Mouse (Mus musculus) embryonic fibroblast, embryonic 13.5 days (primary cell): ENCODE results near the gene Snx33.

Experiments
- CTCF ChIP-seq: IDR thresholded peaks from 2 replicates; pipeline ENCODE4 v1.5.1; 2011; ENCODE audit warnings: mild to moderate bottlenecking, control low read depth, low read length, moderate library complexity, borderline replicate concordance; ENCODE audit not compliant: insufficient read depth
- POLR2A ChIP-seq: IDR thresholded peaks from 2 replicates; pipeline ENCODE4 v1.6.1; 2011; ENCODE audit warnings: low read depth, mild to moderate bottlenecking, control low read depth, low read length, moderate library complexity

DNA sequence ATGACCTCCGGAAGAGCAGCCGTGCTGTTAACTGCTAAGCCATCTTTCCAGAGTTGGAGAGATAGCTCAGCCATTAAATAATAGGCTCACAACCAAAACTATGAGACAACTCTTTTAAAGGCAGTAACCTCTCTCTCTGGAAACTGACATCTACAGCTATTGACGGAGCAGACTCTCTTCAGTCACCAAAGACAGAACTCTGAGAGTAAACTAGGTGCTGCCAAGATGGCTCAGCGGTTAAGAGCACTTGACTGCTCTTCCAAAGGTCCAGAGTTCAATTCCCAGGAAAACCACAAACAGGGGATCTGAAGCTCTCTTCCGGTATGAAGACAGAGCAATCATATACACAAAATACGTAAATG, 8.7 kb upstream of the Snx33 start:
- TF ChIP-seq POLR2A = no peak
- TF ChIP-seq CTCF = no peak
